Mouse (Mus musculus) spleen, adult 2 months (tissue): Measurements from ENCODE around the gene Col6a2. TPM values are rescaled to one million over a fixed set of nuclear protein-coding genes. Genes with fewer than 3 reads are reported as not detected.

Source experiments
- DNase-seq, 2 experiments: peaks; one replicate each; pipeline versions ENCODE4 v3.0.0 to v3.0.0-alpha.2; 2012 to 2021; ENCODE audit warnings: low spot score in 2 of 2, low read depth in 1 of 2
- H3K27ac ChIP-seq: fragments of 200-500 bp; 2 replicates; pipeline ENCODE4 v1.5.1; 2012; ENCODE audit warnings: low read length, inconsistent platforms; ENCODE audit not compliant: insufficient read depth
- H3K27me3 ChIP-seq: fragments of 200-500 bp; 2 replicates; pipeline ENCODE4 v1.6.1; 2012; ENCODE audit warnings: mild to moderate bottlenecking, moderate library complexity, low read length, inconsistent platforms; ENCODE audit not compliant: control insufficient read depth, insufficient read depth
- H3K36me3 ChIP-seq: fragments of 200-500 bp; 2 replicates; pipeline ENCODE4 v1.6.1; 2012; ENCODE audit warnings: mild to moderate bottlenecking, low read length, inconsistent platforms; ENCODE audit not compliant: control insufficient read depth, insufficient read depth
- H3K4me1 ChIP-seq: fragments of 200-500 bp; 2 replicates; pipeline ENCODE4 v1.6.1; 2011; ENCODE audit warnings: inconsistent platforms; ENCODE audit not compliant: control insufficient read depth, insufficient read depth, insufficient read length
- H3K4me3 ChIP-seq: fragments of 200-500 bp; 2 replicates; pipeline ENCODE4 v1.5.1; 2011; ENCODE audit warnings: mild to moderate bottlenecking, inconsistent platforms; ENCODE audit not compliant: insufficient read depth, insufficient read length; ENCODE audit errors: extremely low read depth
- CTCF ChIP-seq: fragments of 200-500 bp; IDR thresholded peaks from 2 replicates; pipeline ENCODE4 v1.5.1; 2011; ENCODE audit warnings: mild to moderate bottlenecking, inconsistent platforms; ENCODE audit not compliant: insufficient read depth, insufficient read length, insufficient replicate concordance; ENCODE audit errors: extremely low read depth
- POLR2A ChIP-seq: fragments of 200-500 bp; IDR thresholded peaks from 2 replicates; pipeline ENCODE4 v1.6.1; 2011; ENCODE audit warnings: low read depth, low read length, inconsistent platforms
- WGBS: fragments of 180-500 bp; shearing (Covaris S2); methylation state at CpG from one replicate; pipeline ENCODE4 v1.1.7; 2018; 5-methylcytosine and 5-hydroxymethylcytosine counted together
- polyA plus RNA-seq: library from polyadenylated mRNA; depleted of rRNA; stranded (reverse); fragments of >200 nt; gene quantifications from 2 replicates; pipeline ENCODE4 v1.2.3, GENCODE M21; 2012

Col6a2 gene
- polyA plus RNA-seq, 1 experiment: 11.7 TPM

GRCm38 (mm10) chr10:76636026-76636425 is 12.6 kb upstream of the Col6a2 start:
- Histone ChIP-seq H3K36me3 (no peaks in the 10 kb centered on the region), H3K27ac (no peak overlapping the region), H3K4me1 (no peaks in the 10 kb centered on the region), H3K27me3 (no peaks in the 10 kb centered on the region), H3K4me3 (no peak overlapping the region)
- no peak for DNase-seq
- WGBS: 60% methylated on average over 3 of the region's 3 CpGs
- TF ChIP-seq CTCF (no peak), POLR2A (no peak)

- TF ChIP-seq CTCF: no peak
- TF ChIP-seq POLR2A: no peak
- Histone ChIP-seq H3K27me3 (no peaks in the 10 kb centered on the region), H3K4me1 (no peaks in the 10 kb centered on the region), H3K4me3 (no peak overlapping the region), H3K27ac (no peak overlapping the region), H3K36me3 (no peaks in the 10 kb centered on the region)
- 81% methylated on average over 5 of the region's 5 CpGs for WGBS
- DNase-seq: no peak
Measured at GRCm38 (mm10) chr10:76634584-76634983, 11.2 kb upstream of the Col6a2 start.

DNA sequence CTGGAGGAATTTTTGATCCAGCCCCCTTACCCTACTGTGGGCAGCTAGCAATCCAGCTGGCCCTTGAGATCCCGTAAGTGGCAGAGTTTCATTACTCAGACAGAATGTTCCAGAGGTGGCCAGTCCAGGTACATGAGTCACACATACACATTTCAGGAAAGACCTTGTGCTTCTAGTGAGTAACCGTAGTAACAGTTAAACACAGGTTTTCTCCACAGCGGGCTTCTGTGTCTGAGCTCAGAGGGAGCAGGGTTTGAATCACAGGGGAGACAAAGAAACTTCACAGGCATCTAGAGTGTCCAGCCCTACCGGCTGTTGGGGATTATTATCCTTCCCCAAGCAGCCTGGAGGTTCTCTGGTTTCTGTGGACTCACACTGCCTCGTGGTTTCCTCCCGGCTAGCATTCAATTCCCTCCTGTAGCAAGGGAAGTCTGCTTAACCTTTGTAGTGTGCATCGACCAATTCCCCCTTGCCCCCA is 10.7 kb upstream of the Col6a2 start:
- 49% methylated on average over 7 of the region's 7 CpGs for WGBS

DNA sequence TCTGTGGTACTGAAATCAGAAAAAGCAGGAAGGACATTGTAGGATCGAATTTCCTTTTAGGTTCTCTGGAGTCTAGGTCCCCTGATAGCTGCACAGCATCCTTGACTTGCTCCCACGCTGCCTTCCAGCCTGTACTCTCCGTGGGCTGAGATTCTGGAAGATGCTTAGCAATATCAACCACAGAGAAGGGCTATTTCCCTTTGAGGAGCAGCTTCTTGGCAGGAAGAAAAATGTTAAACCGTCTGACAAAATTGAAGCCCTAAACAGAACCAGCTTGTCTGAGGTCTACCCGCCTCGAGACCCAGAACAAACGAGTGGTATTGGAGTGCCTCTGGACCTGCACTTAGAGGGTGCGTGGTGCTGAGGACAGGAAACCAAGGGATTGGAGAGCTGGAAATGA is 9.2 kb upstream of the Col6a2 start:
- H3K4me3 ChIP-seq: no peak overlapping the region
- no peak for DNase-seq
- H3K27me3 ChIP-seq: no peaks in the 10 kb centered on the region
- no peaks in the 10 kb centered on the region for H3K4me1 ChIP-seq
- TF ChIP-seq POLR2A (no peak), CTCF (no peak)
- 77% methylated on average over 8 of the region's 8 CpGs for WGBS
- H3K36me3 ChIP-seq: no peaks in the 10 kb centered on the region
- no peak overlapping the region for H3K27ac ChIP-seq

More for the DNA sequence above, 10.7 kb upstream of the Col6a2 start:
- H3K36me3 ChIP-seq: no peaks in the 10 kb centered on the region
- H3K27ac ChIP-seq: no peak overlapping the region
- H3K4me1 ChIP-seq: no peaks in the 10 kb centered on the region
- H3K27me3 ChIP-seq: no peaks in the 10 kb centered on the region
- no peak for DNase-seq
- H3K4me3 ChIP-seq: no peak overlapping the region
- TF ChIP-seq POLR2A: no peak
- TF ChIP-seq CTCF: no peak

DNA sequence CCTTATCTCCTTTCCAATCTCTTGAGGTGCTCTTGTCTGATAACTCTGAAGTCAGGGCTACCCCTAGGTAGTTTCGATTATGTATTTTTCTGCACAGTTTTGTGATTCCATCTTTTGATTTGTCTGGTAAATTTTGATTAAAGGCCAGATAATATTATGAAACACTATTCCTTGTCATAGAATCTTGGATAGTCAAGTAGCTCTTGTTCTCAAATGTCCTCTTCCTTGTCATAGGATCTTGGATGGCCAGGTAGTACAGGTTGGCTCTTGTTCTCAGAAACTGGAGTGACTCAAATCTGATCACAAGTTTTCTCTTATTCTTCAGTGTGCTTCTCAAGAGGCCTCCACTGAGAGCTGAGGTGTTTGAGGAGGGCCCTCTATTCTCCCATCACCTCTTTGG is 7.2 kb upstream of the Col6a2 start:
- H3K27ac ChIP-seq: no peak overlapping the region
- no peaks in the 10 kb centered on the region for H3K36me3 ChIP-seq
- DNase-seq: no peak
- H3K4me1 ChIP-seq: no peaks in the 10 kb centered on the region
- 49% methylated on average over 1 of the region's 1 CpGs for WGBS
- TF ChIP-seq POLR2A (no peak), CTCF (no peak)
- no peak overlapping the region for H3K4me3 ChIP-seq
- H3K27me3 ChIP-seq: no peaks in the 10 kb centered on the region

DNA sequence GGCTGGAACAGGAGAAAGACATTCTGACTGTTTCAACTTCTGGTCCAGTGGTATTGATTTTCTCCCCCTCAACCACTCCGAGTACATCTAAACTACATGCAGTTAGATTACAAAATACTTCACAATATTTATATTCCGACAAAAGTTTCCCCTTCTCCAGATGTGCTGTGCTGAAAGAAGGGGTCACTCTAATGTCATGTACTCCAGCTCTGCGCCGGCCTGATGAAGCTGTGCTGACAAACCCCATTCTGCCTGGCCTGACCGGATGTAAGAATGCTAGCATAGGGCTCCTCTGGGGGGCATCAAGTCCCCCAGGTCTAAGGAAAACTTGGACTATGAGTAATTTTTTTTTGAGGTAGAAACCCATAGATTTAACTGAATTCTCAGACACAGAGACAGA is 4.3 kb upstream of the Col6a2 start:
- no peak for TF ChIP-seq CTCF
- no peak for TF ChIP-seq POLR2A
- Histone ChIP-seq H3K36me3 (no peaks in the 10 kb centered on the region), H3K27me3 (no peaks in the 10 kb centered on the region), H3K27ac (no peak overlapping the region), H3K4me1 (peaks cover 2% of the 10 kb centered on the region; the same call in 1 of the 2 replicates), H3K4me3 (no peak overlapping the region)
- no peak for DNase-seq
- WGBS: 90% methylated on average over 5 of the region's 5 CpGs

GRCm38 (mm10) chr10:76624903-76625302 is 1.5 kb upstream of the Col6a2 start:
- WGBS: 80% methylated on average over 7 of the region's 7 CpGs
- TF ChIP-seq CTCF (no peak), POLR2A (no peak)
- no peaks in the 10 kb centered on the region for H3K36me3 ChIP-seq
- H3K4me3 ChIP-seq: no peak overlapping the region
- H3K27ac ChIP-seq: no peak overlapping the region
- H3K27me3 ChIP-seq: no peaks in the 10 kb centered on the region
- no peak for DNase-seq
- peaks cover 2% of the 10 kb centered on the region; the same call in 1 of the 2 replicates for H3K4me1 ChIP-seq
